Mouse (Mus musculus): Measurements from ENCODE around the gene Proser1.

Gene Proser1

DNA sequence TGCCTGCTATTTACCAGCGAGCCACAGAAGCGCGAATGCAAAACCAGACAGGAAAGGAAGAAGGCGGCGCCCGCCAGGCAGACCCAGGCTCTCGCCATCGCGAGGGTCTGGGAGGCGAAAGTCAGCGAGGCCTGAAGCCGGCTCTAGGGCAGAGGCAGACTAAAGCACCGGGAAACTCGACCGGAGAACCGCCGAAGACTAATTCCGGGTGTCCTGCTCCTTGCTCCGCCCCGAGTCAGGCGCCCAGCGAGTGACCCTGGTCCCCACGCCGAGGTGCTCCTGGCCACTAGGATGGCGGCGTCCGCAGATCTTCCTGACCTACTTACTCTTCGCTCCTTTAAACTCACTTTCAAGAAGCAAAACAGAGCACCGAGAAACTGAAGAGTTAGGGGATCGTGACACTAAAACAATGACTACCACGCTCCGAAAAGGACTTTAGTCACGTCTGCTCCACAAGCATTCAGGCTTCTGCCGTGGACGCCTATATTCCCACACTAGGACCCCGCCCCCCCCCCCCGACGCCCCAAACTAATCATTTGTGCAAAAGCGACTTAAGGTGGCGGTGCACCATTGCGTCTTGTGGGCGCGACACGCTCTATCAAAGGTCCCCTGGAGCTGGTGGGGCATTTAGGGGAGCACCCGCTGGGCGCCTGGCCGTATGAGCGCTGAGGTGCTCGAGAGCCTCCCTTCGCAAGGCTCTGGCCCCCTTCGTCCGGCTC is at the start of gene Proser1, which contains the start of gene Nhlrc3:
Proser1 (plus strand) TSS at position 621 of the 719 bp plus-strand sequence.
Nhlrc3 (minus strand) TSS at position 287 of the 719 bp plus-strand sequence.
- peak; percentile 94 to 95 for DNase-seq (ENCODE audit: low spot score in 2 of 2)

DNA sequence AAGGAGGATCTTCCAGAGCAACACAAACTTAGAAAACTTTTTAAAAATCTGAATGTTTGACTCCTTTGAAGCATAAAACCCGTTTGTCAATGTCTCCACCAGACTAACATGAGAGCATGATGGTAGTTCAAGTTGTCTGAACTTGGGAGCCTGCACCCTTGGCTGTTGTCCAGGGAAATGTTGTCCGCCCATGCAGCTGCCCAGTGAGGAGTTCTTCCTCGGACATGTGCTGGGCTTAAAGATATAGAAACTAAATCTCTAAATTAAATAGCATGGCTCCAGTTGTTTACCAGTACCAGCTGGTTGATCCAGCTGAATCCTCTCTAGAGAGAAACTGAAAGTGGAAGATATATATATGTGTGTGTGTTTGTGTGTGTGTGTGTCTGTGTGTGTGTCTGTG is 49.5 kb upstream of the Proser1 start:
- no peak for DNase-seq (ENCODE audit: low spot score in 2 of 2)

DNA sequence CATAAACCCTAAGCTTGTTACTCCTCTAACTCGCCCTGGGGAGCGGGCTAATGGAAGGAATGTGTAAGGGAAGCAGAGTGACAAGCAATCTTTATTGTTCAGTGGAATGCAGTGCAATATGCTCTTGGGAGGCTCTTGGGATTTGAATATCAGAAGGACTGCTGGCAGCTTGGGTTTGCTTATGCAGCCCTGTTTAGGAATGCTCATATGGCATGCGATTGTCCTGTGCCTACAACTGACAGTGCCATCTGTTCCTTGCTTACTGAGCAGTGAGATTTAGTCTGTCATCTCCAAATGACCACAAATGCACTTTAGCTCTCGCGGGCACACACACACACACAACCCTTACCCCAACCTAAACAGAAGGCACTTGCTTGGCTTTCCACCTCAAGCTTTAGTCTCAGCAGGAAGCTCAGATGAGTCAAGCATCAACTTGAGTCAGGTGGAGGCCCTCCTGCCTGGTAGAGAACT is 47.4 kb upstream of the Proser1 start:
- DNase-seq (ENCODE audit: low spot score in 2 of 2) = no peak

DNA sequence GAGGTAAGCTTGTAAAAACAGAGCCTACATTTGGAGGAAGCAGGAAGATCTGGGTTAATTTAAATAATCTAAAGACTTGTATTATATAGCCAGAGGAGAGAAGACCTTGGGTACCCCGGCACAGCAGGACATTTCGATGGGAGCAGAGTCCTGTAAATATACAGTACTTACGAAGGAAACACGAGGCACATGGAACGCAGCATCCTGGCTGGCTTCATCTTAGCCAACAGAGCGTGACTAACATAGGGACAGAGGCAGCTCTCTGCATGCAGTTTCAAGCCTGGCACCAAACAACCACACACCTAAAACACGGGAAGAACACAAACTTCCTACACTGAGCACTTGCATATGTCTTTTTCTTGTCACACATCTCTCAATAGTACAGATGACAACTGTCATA is 45.8 kb upstream of the Proser1 start:
- no peak for DNase-seq (ENCODE audit: low spot score in 2 of 2)

DNA sequence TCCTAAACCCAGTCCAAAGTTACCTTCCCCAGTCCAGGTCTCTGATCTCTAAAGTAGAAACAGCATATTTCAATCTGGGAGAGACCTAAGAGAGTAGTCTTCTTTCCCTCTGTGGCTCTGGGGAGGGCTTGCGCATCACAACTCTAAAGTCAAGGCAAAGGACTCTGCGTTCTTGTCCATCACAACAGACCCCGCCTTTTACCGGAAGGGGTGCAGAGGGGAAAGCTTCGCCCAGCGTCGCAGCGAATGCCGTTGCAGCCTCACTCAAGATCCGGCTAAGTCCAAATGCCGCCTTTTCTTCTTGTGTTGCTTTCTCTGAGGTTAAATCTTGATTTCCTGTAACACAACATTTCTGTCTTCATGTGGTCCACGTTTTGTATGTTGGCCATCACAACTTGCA is 41.8 kb upstream of the Proser1 start:
- no peak for DNase-seq (ENCODE audit: low spot score in 2 of 2)

DNA sequence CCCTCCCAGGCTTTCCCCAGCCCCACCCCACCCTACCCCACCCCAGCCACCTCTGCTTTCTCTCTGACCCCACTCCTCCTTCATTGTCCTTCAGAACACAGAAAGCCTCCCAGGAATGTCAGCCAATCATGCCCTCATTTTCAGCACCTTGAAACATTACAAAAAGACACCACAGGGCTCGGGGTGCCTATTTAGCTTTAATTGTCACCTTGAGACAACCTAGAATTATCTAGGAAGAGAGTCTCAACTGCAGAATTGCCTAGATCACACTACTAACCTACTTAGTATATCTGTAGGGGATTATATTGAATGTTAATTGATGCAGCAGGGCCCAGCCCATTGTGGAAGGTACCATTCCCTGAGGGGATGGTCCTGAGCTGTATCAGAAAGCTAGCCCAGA is 40.8 kb upstream of the Proser1 start:
- no peak for DNase-seq (ENCODE audit: low spot score in 2 of 2)

DNA sequence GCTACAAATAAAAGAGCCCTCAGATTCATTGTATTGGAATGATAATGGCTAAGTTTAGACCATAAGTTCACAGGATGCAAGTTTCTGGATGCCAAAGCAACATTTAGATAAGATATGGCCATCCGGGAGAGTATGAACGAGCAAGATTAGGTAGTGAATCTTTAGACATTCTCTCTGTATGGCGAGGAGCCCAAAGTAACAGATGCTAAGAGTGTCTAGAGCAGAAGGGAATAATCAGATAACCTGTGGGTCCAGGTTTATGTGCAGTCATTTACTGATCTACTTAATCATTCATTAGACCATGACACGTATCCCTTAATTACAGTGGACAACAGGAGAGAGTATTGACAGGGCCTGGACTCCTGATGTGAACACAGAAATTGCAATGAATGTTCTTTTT is 39.9 kb upstream of the Proser1 start:
- DNase-seq (ENCODE audit: low spot score in 2 of 2) = no peak

DNA sequence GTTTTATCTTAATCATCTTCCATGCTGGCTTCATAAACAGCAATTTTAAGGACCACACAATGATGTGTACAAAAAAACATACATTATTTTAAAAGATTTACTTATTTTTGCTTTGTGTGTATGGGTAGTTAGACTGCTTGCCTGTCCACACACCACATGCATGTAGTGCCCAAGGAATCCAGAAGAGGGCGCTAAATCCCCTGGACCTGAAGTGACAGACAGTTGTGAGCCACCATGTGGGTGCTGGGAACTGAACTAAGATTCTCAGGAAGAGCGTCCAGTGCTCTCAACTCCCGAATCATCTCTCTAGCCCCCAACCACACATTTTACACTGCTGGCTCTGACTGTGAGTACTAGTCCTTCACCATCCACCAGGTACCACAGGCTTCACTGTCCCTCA is 28.9 kb upstream of the Proser1 start:
- DNase-seq (ENCODE audit: low spot score in 2 of 2) = no peak

DNA sequence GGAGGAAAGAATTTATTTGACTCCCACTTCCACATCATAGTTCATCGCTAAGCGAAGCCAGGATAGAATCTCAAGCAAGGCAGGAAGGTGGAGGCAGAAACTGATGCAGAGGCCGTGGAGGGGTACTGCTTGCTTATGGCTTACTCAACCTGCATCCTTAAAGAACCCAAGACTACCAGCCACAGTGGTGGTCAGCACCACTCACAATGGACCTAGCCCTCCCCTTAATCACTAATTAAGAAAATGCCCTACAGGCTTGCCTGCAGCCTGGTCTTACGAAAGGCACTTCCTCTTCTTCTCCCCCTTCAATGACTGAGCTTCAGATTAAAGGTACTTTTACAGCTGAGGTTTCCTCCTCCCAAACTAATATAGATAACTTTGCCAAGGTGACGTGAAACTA is 26.9 kb upstream of the Proser1 start:
- no peak for DNase-seq (ENCODE audit: low spot score in 2 of 2)

GRCm38 (mm10) chr3:53445540-53445939 is 17.9 kb upstream of the Proser1 start:
- no peak for DNase-seq (ENCODE audit: low spot score in 2 of 2)

GRCm38 (mm10) chr3:53446801-53447200 is 16.7 kb upstream of the Proser1 start:
- DNase-seq (ENCODE audit: low spot score in 2 of 2) = no peak

DNA sequence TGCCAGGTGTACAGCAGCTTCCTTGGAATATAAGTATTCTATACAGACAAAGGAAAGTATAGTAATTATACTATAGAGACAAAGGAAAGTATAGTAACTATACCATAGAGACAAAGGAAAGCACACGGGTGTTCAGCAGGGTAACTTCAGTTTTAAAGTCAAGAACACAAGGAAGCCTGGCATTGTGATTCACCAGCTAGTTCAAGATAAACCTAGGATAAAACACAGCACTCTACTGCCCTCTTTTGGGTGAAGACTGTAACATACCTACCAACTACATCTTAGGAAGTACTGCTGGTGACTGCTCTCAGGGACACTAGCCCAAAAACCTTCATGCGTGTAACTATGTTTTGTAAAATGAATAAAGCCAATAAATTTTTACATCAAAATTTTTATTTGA is 15.3 kb upstream of the Proser1 start:
- no peak for DNase-seq (ENCODE audit: low spot score in 2 of 2)

DNA sequence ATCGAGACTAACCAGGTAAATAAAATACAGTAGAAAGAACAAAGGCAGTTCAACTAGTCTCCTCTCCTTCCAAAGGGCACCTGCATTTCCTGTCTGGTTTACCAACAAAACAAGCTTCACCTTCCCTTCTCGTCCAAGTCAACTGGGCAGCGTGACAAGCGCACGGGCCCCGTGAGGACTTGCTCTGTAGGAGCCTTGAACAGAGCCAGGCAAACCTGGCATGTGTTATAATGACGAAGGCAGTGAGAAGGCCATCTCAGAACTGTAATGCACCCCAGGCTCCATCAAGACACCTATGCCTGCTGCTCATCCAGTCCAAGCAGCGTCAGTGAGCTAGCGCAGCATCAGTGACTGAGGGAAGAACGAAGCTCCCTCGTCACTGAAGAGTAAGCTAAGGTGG is 12.8 kb upstream of the Proser1 start:
- DNase-seq (ENCODE audit: low spot score in 2 of 2) = no peak

GRCm38 (mm10) chr3:53452351-53452750 is 11.1 kb upstream of the Proser1 start:
- DNase-seq (ENCODE audit: low spot score in 2 of 2) = peak; percentile 53 to 69

DNA sequence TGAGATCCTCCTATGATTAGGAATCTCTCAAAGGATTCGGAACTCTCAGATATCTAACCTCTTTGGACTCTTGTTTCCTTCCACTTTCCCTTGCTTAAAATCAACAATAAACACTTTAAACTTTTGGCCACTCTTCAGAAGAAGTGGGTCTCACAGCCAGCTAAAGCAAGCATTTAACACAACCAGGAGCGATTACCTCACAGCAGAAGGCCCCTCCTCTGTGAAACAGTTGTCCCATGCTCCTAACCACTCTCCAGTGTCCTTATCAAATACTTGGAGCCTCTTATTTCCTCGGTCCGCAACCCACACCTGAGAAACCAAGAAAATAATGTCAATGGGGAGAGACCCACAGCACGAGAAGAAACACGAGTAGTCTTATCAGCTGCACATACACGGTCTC is 10.1 kb upstream of the Proser1 start:
- DNase-seq (ENCODE audit: low spot score in 2 of 2) = no peak

- DNase-seq (ENCODE audit: low spot score in 2 of 2) = no peak
These were observed 9.5 kb upstream of the Proser1 start for GRCm38 (mm10) chr3:53454005-53454404.

- DNase-seq (ENCODE audit: low spot score in 2 of 2) = no peak
These were observed 8.9 kb upstream of the Proser1 start for GRCm38 (mm10) chr3:53454561-53454960.

DNA sequence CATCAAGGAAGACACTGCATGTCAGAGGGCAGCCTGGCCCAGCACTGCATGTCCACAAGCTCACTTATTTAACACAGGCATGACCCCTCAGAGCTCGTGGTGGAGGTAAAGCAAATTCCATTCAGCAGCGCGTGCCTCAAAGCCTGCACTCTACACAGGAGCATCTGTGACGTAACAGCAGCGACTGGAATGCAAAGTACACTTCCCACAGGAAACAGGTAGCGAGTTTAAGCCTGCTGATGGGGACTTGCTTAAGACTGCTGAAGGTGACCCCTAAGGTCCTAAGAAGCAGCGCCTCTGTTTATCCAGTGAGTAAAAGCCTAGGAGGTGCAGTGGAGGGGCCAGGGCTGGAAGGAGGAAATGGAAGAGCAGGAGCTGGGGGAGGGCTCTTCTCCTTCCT is 8.5 kb upstream of the Proser1 start:
- no peak for DNase-seq (ENCODE audit: low spot score in 2 of 2)

- no peak for DNase-seq (ENCODE audit: low spot score in 2 of 2)
These were observed 5.7 kb upstream of the Proser1 start for GRCm38 (mm10) chr3:53457750-53458149.

- no peak for DNase-seq (ENCODE audit: low spot score in 2 of 2)
These were observed 3.4 kb upstream of the Proser1 start for GRCm38 (mm10) chr3:53460106-53460505.

- peak in 1 of 2 experiments; percentile 9 for DNase-seq (ENCODE audit: low spot score in 2 of 2)
These were observed 793 bp upstream of the Proser1 start for GRCm38 (mm10) chr3:53462701-53463045.

GRCm38 (mm10) chr3:53463765-53464114 is 274 bp downstream of the Proser1 start:
- DNase-seq (ENCODE audit: low spot score in 2 of 2) = no peak

DNA sequence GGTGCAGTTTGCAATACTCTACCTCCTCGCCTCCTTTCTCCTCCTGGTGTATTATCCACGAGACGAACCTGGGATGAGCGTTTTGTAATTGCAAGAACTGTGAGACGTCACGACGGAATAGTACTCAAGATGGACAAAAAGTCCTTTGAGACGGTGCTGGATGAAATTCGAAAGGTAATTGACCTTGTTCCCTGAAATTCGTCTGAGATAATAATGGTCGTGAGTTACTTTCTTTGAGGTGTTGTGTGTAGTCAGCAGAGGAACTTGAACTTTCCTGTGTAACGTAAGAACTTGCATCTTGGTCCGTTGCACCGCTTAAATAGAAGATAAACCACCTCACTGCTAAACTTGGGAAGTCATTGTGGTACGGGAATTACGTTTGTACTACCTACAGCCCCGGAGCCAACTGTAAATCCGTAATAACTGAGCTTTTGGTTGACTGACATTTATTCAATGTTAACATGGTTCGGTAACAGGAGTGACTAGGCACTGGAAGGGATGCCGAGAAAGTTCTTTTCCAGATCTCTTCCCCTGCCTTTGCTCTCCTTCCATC is 756 bp downstream of the Proser1 start:
- no peak for DNase-seq (ENCODE audit: low spot score in 2 of 2)

GRCm38 (mm10) chr3:53465330-53465729 is 1.9 kb downstream of the Proser1 start:
- no peak for DNase-seq (ENCODE audit: low spot score in 2 of 2)

Data from urinary bladder, postnatal 36 days (tissue).